Mouse (Mus musculus) heart, adult 2 months (tissue): Measurements from ENCODE around the gene Ltbp3. TPM values are rescaled to one million over a fixed set of nuclear protein-coding genes. Genes with fewer than 3 reads are reported as not detected.

Source experiments
- DNase-seq, 2 experiments: peaks; one replicate each; pipeline ENCODE4 v3.0.0; 2021
- H3K27ac ChIP-seq: fragments of 200-600 bp; 2 replicates; pipeline ENCODE4 v1.8.1; 2022
- H3K27me3 ChIP-seq: fragments of 200-500 bp; 2 replicates; pipeline ENCODE4 v1.6.1; 2012; ENCODE audit warnings: mild to moderate bottlenecking, low read length, inconsistent platforms, mixed read lengths; ENCODE audit not compliant: control insufficient read depth, insufficient read depth
- H3K36me3 ChIP-seq: fragments of 200-500 bp; 2 replicates; pipeline ENCODE4 v1.6.1; 2012; ENCODE audit warnings: low read length, inconsistent platforms; ENCODE audit not compliant: control insufficient read depth, insufficient read depth
- H3K4me1 ChIP-seq: fragments of 200-500 bp; 2 replicates; pipeline ENCODE4 v1.6.1; 2011; ENCODE audit warnings: low read length; ENCODE audit not compliant: control insufficient read depth, insufficient read depth
- H3K4me3 ChIP-seq: fragments of 200-600 bp; 2 replicates; pipeline ENCODE4 v1.8.1; 2022
- H3K79me2 ChIP-seq: fragments of 200-500 bp; replicated peaks from 2 replicates; pipeline ENCODE4 v1.6.1; 2012; ENCODE audit warnings: mild to moderate bottlenecking, inconsistent platforms, low read length, moderate library complexity, mixed read lengths; ENCODE audit not compliant: control insufficient read depth, insufficient read depth
- H3K9ac ChIP-seq: fragments of 200-500 bp; 2 replicates; pipeline ENCODE4 v1.6.1; 2012; ENCODE audit warnings: low read depth, mild to moderate bottlenecking, control low read depth, inconsistent platforms, low read length, mixed read lengths
- CTCF ChIP-seq: fragments of 200-600 bp; IDR thresholded peaks from 2 replicates; pipeline ENCODE4 v1.8.1; 2022; ENCODE audit warnings: antibody characterized with exemption, mild to moderate bottlenecking, moderate library complexity
- EP300 ChIP-seq: fragments of 200-500 bp; IDR thresholded peaks from 2 replicates; pipeline ENCODE4 v1.6.1; 2011; ENCODE audit warnings: low read depth, low read length, control low read depth; ENCODE audit not compliant: insufficient read depth
- POLR2A ChIP-seq: fragments of 200-500 bp; IDR thresholded peaks from 2 replicates; pipeline ENCODE4 v1.6.1; 2011; ENCODE audit warnings: mild to moderate bottlenecking, low read depth, low read length, control low read depth; ENCODE audit not compliant: insufficient read depth
- WGBS: fragments of 180-500 bp; shearing (Covaris S2); methylation state at CpG from one replicate; pipeline ENCODE4 v1.1.7; 2018; 5-methylcytosine and 5-hydroxymethylcytosine counted together
- intact Hi-C: fragments of 180-260 bp; cut with DNase I; formaldehyde crosslinking; loops from one replicate; pipeline ENCODE4 v1.15.1; 2025
- polyA plus RNA-seq: library from polyadenylated mRNA; depleted of rRNA; stranded (reverse); fragments of >200 nt; gene quantifications from 2 replicates; pipeline ENCODE4 v1.2.3, GENCODE M21; 2012
- total RNA-seq, 2 experiments: library from RNA; stranded (reverse); gene quantifications; 2 replicates each; pipeline ENCODE4 v1.2.3; 2021

The Ltbp3 gene
- total and polyA plus RNA-seq, 3 experiments, result 30.7 to 61.5 (median 34.2) TPM

- H3K27ac ChIP-seq, result no peak overlapping the region
- H3K79me2 ChIP-seq, result peaks cover 5% of the 10 kb centered on the region
- TF ChIP-seq EP300 (no peak), POLR2A (no peak), CTCF (no peak)
- H3K36me3 ChIP-seq, result no peaks in the 10 kb centered on the region; the same call in 1 of the 2 replicates
- no peak overlapping the region for H3K4me3 ChIP-seq
- H3K4me1 ChIP-seq, result peaks cover 13% of the 10 kb centered on the region
- no peak overlapping the region for H3K9ac ChIP-seq
- WGBS, result 73% methylated on average over 41 of the region's 41 CpGs
- DNase-seq, result no peak
- intact Hi-C loops, result loop anchor here (5.0 kb wide), 1 partner anchor 171 kb away; no protein-coding TSS in a partner anchor
- no peaks in the 10 kb centered on the region for H3K27me3 ChIP-seq
Observed at GRCm38 (mm10) chr19:5695849-5696462, 44.7 kb upstream of the Ltbp3 start.

DNA sequence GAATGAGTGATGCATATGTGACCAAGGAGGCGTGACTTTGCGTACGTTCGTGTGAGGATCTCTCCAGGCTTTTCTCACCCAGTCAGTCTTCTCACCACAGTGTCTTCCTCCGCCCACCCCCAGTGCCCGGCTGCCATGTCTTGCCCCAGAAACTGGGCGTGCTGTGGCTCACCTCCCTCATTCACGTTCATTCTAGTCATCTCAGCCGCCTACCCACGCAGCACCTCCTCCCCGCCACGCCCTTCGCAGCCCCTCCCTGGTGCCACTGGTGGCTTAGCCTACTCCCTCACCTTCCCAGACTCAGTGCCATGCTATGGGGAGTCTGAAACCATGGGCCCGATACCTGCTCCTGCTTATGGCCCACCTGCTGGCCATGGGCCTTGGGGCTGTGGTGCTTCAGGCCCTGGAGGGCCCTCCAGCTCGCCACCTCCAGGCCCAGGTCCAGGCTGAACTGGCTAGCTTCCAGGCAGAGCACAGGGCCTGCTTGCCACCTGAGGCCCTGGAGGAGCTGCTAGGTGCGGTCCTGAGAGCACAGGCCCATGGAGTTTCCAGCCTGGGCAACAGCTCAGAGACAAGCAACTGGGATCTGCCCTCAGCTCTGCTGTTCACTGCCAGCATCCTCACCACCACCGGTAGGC lies 36.4 kb upstream of the Ltbp3 start, which contains the start of gene Kcnk7:
Gene Kcnk7 (plus strand): TSS at position 205 of the 638 bp plus-strand sequence.
- 61% methylated on average over 17 of the region's 17 CpGs for WGBS
- intact Hi-C loops, result no loop called here

GRCm38 (mm10) chr19:5704801-5705571 lies 35.7 kb upstream of the Ltbp3 start:
- no peak overlapping the region for H3K9ac ChIP-seq
- DNase-seq, result peak in 1 of 2 experiments; percentile 44
- H3K27me3 ChIP-seq, result no peaks in the 10 kb centered on the region
- no peaks in the 10 kb centered on the region for H3K36me3 ChIP-seq
- H3K27ac ChIP-seq, result peak overlapping the region; percentile 13; the same call in 1 of the 2 replicates
- TF ChIP-seq EP300 (no peak), CTCF (no peak), POLR2A (no peak)
- WGBS, result 23% methylated on average over 10 of the region's 10 CpGs
- intact Hi-C loops, result no loop called here
- peaks cover 3% of the 10 kb centered on the region for H3K4me1 ChIP-seq
- no peaks in the 10 kb centered on the region for H3K79me2 ChIP-seq
- H3K4me3 ChIP-seq, result no peak overlapping the region

More for the DNA sequence above, 36.4 kb upstream of the Ltbp3 start, which contains the start of gene Kcnk7:
- DNase-seq, result peak in 1 of 2 experiments; percentile 25
- TF ChIP-seq CTCF, result no peak
- no peak for TF ChIP-seq EP300
- no peak for TF ChIP-seq POLR2A
- peaks cover 3% of the 10 kb centered on the region for H3K4me1 ChIP-seq
- no peaks in the 10 kb centered on the region for H3K27me3 ChIP-seq
- H3K36me3 ChIP-seq, result no peaks in the 10 kb centered on the region
- no peak within 1 kb of the TSS for H3K4me3 ChIP-seq
- H3K27ac ChIP-seq, result peak within 1 kb of the TSS; percentile 13; the same call in 1 of the 2 replicates
- no peak within 1 kb of the TSS for H3K9ac ChIP-seq
- H3K79me2 ChIP-seq, result no peaks in the 10 kb centered on the region

GRCm38 (mm10) chr19:5710068-5710467 lies 30.6 kb upstream of the Ltbp3 start:
- H3K4me3 ChIP-seq, result no peak overlapping the region
- no peak overlapping the region for H3K9ac ChIP-seq
- TF ChIP-seq EP300 (no peak), POLR2A (no peak), CTCF (no peak)
- H3K27ac ChIP-seq, result no peak overlapping the region
- peaks cover 4% of the 10 kb centered on the region; the same call in 1 of the 2 replicates for H3K36me3 ChIP-seq
- H3K27me3 ChIP-seq, result no peaks in the 10 kb centered on the region
- peaks cover 11% of the 10 kb centered on the region for H3K4me1 ChIP-seq
- no peaks in the 10 kb centered on the region for H3K79me2 ChIP-seq
- intact Hi-C loops, result loop anchor here (2.0 kb wide), 1 partner anchor 71 kb away; no protein-coding TSS in a partner anchor
- DNase-seq, result no peak
- 94% methylated on average over 6 of the region's 6 CpGs for WGBS

- no peak overlapping the region for H3K27ac ChIP-seq
- no peak for TF ChIP-seq POLR2A
- no peak for TF ChIP-seq CTCF
- no peak for TF ChIP-seq EP300
- peaks cover 9% of the 10 kb centered on the region for H3K4me1 ChIP-seq
- H3K36me3 ChIP-seq, result peaks cover 4% of the 10 kb centered on the region; the same call in 1 of the 2 replicates
- H3K27me3 ChIP-seq, result no peaks in the 10 kb centered on the region
- no peak overlapping the region for H3K4me3 ChIP-seq
- no peaks in the 10 kb centered on the region for H3K79me2 ChIP-seq
- no peak for DNase-seq
- intact Hi-C loops, result loop anchor here (2.0 kb wide), 1 partner anchor 70 kb away; no protein-coding TSS in a partner anchor
- WGBS, result 91% methylated on average over 8 of the region's 8 CpGs
- no peak overlapping the region for H3K9ac ChIP-seq
Observed at GRCm38 (mm10) chr19:5710581-5710980, 30.1 kb upstream of the Ltbp3 start.

- Histone ChIP-seq H3K36me3 (peaks cover 4% of the 10 kb centered on the region; the same call in 1 of the 2 replicates), H3K27me3 (no peaks in the 10 kb centered on the region), H3K4me3 (no peak overlapping the region), H3K79me2 (no peaks in the 10 kb centered on the region), H3K4me1 (peaks cover 9% of the 10 kb centered on the region), H3K27ac (peak overlapping the region; percentile 7; the same call in 1 of the 2 replicates), H3K9ac (no peak overlapping the region)
- intact Hi-C loops, result loop anchor here (1.0 to 2.0 kb wide), 2 partner anchors 17 to 70 kb away; no protein-coding TSS in a partner anchor
- TF ChIP-seq CTCF (peak; percentile 91), POLR2A (no peak), EP300 (peak; percentile 79)
- WGBS, result 25% methylated on average over 3 of the region's 3 CpGs
- DNase-seq, result peak; percentile 69 to 71
Observed at GRCm38 (mm10) chr19:5711218-5711617, 29.5 kb upstream of the Ltbp3 start.
